Mouse (Mus musculus) heart, postnatal 0 days (tissue): ENCODE results near the gene Ccdc169. TPM values are rescaled to one million over a fixed set of nuclear protein-coding genes. Genes with fewer than 3 reads are reported as not detected.
A peak's percentile ranks its signal among the peaks of the same experiment; 100 is the strongest.

Experiments
- ATAC-seq: fragments of 200-750 bp; cut with Nextera tagmentation; 2 replicates; pipeline ENCODE4 v1.8.0; 2017; ENCODE audit warnings: low read depth, moderate number of reproducible peaks, moderate library complexity; ENCODE audit not compliant: insufficient read depth
- DNase-seq: peaks from one replicate; pipeline ENCODE4 v3.0.0-alpha.2; 2016; ENCODE audit warnings: low spot score
- H3K27ac ChIP-seq: fragments of 300-500 bp; sonication (generic); 2 replicates; pipeline ENCODE4 v1.5.1; 2014; ENCODE audit warnings: low read depth, mild to moderate bottlenecking
- H3K27me3 ChIP-seq: fragments of 300-500 bp; sonication (generic); 2 replicates; pipeline ENCODE4 v1.6.1; 2014; ENCODE audit warnings: low read length, mixed read lengths; ENCODE audit not compliant: control insufficient read depth, insufficient read depth
- H3K36me3 ChIP-seq: fragments of 300-500 bp; sonication (generic); replicated peaks from 2 replicates; pipeline ENCODE4 v1.6.1; 2014; ENCODE audit warnings: low read length, mixed read lengths; ENCODE audit not compliant: control insufficient read depth, insufficient read depth
- H3K4me1 ChIP-seq: fragments of 300-500 bp; sonication (generic); 2 replicates; pipeline ENCODE4 v1.6.1; 2014; ENCODE audit warnings: antibody characterized with exemption; ENCODE audit not compliant: control insufficient read depth, insufficient read depth
- H3K4me2 ChIP-seq: fragments of 300-500 bp; sonication (generic); 2 replicates; pipeline ENCODE4 v1.6.1; 2014; ENCODE audit warnings: low read depth, mild to moderate bottlenecking, low read length, moderate library complexity
- H3K4me3 ChIP-seq: fragments of 300-500 bp; sonication (generic); 2 replicates; pipeline ENCODE4 v1.5.1; 2014; ENCODE audit warnings: low read depth, low read length
- H3K9ac ChIP-seq: fragments of 300-500 bp; sonication (generic); replicated peaks from 2 replicates; pipeline ENCODE4 v1.6.1; 2014; ENCODE audit warnings: low read depth, low read length, mixed read lengths
- H3K9me3 ChIP-seq: fragments of 300-500 bp; sonication (generic); replicated peaks from 2 replicates; pipeline ENCODE4 v1.6.1; 2016; ENCODE audit warnings: low read length; ENCODE audit not compliant: control insufficient read depth
- CTCF ChIP-seq: IDR thresholded peaks from 2 replicates; pipeline ENCODE4 v1.5.1; 2016; ENCODE audit warnings: antibody characterized with exemption, control low read depth, low read depth
- EP300 ChIP-seq: IDR thresholded peaks from 2 replicates; pipeline ENCODE4 v1.6.1; 2016; ENCODE audit warnings: antibody characterized with exemption, low read depth
- WGBS: fragments of 180-500 bp; shearing (Covaris S2); extraction: QIAGEN DNeasy Blood & Tissue Kit; methylation state at CpG from one replicate; pipeline ENCODE4 v1.1.7; 2014; 5-methylcytosine and 5-hydroxymethylcytosine counted together
- polyA plus RNA-seq: library from polyadenylated mRNA; unstranded; fragments of >200 nt; fragmentation: Nextera tagmentation; extraction: Ambion mirVana; gene quantifications from 2 replicates; pipeline ENCODE4 v1.2.1, GENCODE M21; 2015
- total RNA-seq: library from RNA; depleted of rRNA; stranded (reverse); fragments of >200 nt; gene quantifications from 2 replicates; pipeline ENCODE4 v1.2.3, GENCODE M21; 2014; ENCODE audit warnings: low replicate concordance

The Ccdc169 gene
- total and polyA plus RNA-seq, 2 experiments from 2014 or later = not detected

- no peak overlapping the region for H3K4me2 ChIP-seq
- H3K27ac ChIP-seq = no peak overlapping the region
- no peaks in the 10 kb centered on the region for H3K4me1 ChIP-seq
- no peak overlapping the region for H3K9ac ChIP-seq
- TF ChIP-seq EP300 = no peak
- TF ChIP-seq CTCF = no peak
- 76% methylated on average over 7 of the region's 7 CpGs for WGBS
- ATAC-seq = no peak
- no peak for DNase-seq
- no peaks in the 10 kb centered on the region for H3K27me3 ChIP-seq
- no peaks in the 10 kb centered on the region for H3K36me3 ChIP-seq
- no peak overlapping the region for H3K4me3 ChIP-seq
- no peaks in the 10 kb centered on the region for H3K9me3 ChIP-seq
Observed at GRCm38 (mm10) chr3:55154163-55154562, 17.0 kb downstream of the Ccdc169 start.

DNA sequence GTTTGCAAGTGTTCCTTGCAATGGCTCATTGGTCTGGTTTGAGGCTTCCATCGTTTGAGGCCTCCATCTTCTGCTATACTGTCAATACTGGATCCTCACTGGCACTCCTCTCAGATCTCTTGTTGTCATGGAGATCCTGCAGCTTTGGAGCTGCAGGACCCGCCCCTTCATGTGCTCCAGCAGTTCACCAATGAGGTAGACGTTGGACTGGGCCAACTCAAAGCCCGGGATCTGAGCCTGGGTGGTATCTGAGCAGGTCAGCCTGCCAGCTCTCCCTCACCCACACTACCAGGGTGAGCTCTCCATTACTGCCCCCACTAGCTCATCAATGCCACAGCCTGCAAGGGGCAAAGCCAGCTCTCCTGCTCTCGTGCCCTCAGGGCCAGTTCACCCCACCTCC, 20.3 kb downstream of the Ccdc169 start:
- DNase-seq (no peak), ATAC-seq (no peak)
- Histone ChIP-seq H3K27ac (no peak overlapping the region), H3K36me3 (no peaks in the 10 kb centered on the region), H3K27me3 (no peaks in the 10 kb centered on the region), H3K4me2 (no peak overlapping the region), H3K4me3 (no peak overlapping the region), H3K4me1 (no peaks in the 10 kb centered on the region), H3K9ac (no peak overlapping the region), H3K9me3 (no peaks in the 10 kb centered on the region)
- no peak for TF ChIP-seq EP300
- no peak for TF ChIP-seq CTCF
- whole genome bisulfite sequencing = 67% methylated on average over 5 of the region's 5 CpGs

DNA sequence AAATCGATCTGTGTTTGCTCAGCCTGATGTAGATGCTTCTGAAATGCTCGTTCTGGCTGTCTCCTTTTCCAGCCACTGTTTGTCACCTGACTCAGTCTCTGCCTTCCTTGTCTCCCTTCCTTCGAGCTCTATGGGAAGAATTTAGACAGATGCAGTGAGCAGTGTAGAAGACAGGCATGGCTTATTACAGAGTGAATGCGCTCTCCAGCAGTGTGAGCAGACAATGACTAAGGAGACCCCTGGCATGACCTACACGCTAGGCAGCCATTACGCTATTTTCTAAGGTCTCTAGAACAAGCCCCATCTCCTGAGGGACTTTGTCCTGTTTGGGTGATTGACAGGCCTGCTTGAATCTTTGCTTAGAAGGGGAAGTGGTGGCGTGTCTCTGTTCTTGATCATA, 24.0 kb downstream of the Ccdc169 start:
- no peaks in the 10 kb centered on the region for H3K4me1 ChIP-seq
- no peak overlapping the region for H3K4me2 ChIP-seq
- H3K36me3 ChIP-seq = no peaks in the 10 kb centered on the region
- no peaks in the 10 kb centered on the region for H3K27me3 ChIP-seq
- H3K4me3 ChIP-seq = no peak overlapping the region
- DNase-seq (no peak), ATAC-seq (no peak)
- no peak overlapping the region for H3K27ac ChIP-seq
- no peak for TF ChIP-seq CTCF
- TF ChIP-seq EP300 = no peak
- no peaks in the 10 kb centered on the region for H3K9me3 ChIP-seq
- H3K9ac ChIP-seq = no peak overlapping the region
- 73% methylated on average over 7 of the region's 7 CpGs for WGBS

- no peaks in the 10 kb centered on the region for H3K9me3 ChIP-seq
- 72% methylated on average over 4 of the region's 4 CpGs for WGBS
- H3K36me3 ChIP-seq = no peaks in the 10 kb centered on the region
- H3K4me1 ChIP-seq = no peaks in the 10 kb centered on the region
- no peak overlapping the region for H3K4me2 ChIP-seq
- no peak overlapping the region for H3K27ac ChIP-seq
- H3K4me3 ChIP-seq = no peak overlapping the region
- H3K9ac ChIP-seq = no peak overlapping the region
- ATAC-seq (no peak), DNase-seq (no peak)
- TF ChIP-seq EP300 (no peak), CTCF (no peak)
- no peaks in the 10 kb centered on the region for H3K27me3 ChIP-seq
Observed at GRCm38 (mm10) chr3:55163510-55163909, 26.4 kb downstream of the Ccdc169 start.

GRCm38 (mm10) chr3:55172478-55172877, 35.3 kb downstream of the Ccdc169 start:
- no peak overlapping the region for H3K9ac ChIP-seq
- ATAC-seq = no peak
- TF ChIP-seq EP300 = no peak
- TF ChIP-seq CTCF = peak; percentile 30

DNA sequence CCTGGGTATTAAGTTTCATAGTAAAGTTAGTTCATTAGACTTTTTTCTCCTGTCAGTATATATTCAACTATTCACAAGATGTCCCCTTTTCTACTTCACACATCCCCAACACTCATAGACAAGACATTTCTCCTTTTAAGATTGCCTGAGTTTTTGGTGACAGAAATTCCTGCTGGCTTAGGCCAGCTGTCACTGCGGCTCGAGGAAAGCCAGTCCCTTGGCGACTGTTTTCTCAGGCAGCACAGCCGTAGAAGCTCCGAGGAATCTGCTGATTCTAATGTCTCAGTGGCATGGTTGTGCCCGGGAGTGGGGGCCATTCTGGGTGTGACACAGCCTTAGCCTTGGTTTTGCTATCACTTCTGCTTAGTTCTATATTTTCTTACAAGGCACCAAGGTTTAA, 40.1 kb downstream of the Ccdc169 start:
- TF ChIP-seq CTCF = no peak
- TF ChIP-seq EP300 = no peak
- no peaks in the 10 kb centered on the region for H3K27me3 ChIP-seq
- H3K36me3 ChIP-seq = no peaks in the 10 kb centered on the region
- no peak overlapping the region for H3K9ac ChIP-seq
- no peaks in the 10 kb centered on the region for H3K9me3 ChIP-seq
- no peak for DNase-seq
- no peaks in the 10 kb centered on the region for H3K4me1 ChIP-seq
- no peak overlapping the region for H3K27ac ChIP-seq
- WGBS = 24% methylated on average over 6 of the region's 6 CpGs
- no peak overlapping the region for H3K4me3 ChIP-seq
- H3K4me2 ChIP-seq = no peak overlapping the region
- no peak for ATAC-seq

More at GRCm38 (mm10) chr3:55172478-55172877, 35.3 kb downstream of the Ccdc169 start:
- WGBS = 43% methylated on average over 3 of the region's 3 CpGs
- Histone ChIP-seq H3K4me2 (no peak overlapping the region), H3K4me3 (no peak overlapping the region), H3K4me1 (no peaks in the 10 kb centered on the region), H3K9me3 (no peaks in the 10 kb centered on the region), H3K36me3 (no peaks in the 10 kb centered on the region), H3K27me3 (no peaks in the 10 kb centered on the region), H3K27ac (no peak overlapping the region)
- no peak for DNase-seq
